Mouse (Mus musculus): ENCODE data around the gene Gimap4. TPM values are rescaled to one million over a fixed set of nuclear protein-coding genes. Genes with fewer than 3 reads are reported as not detected.
A peak's percentile ranks its signal among the peaks of the same experiment; 100 is the strongest.

Gene Gimap4
- polyA plus RNA-seq, 1 experiment: 64.0 TPM

DNA sequence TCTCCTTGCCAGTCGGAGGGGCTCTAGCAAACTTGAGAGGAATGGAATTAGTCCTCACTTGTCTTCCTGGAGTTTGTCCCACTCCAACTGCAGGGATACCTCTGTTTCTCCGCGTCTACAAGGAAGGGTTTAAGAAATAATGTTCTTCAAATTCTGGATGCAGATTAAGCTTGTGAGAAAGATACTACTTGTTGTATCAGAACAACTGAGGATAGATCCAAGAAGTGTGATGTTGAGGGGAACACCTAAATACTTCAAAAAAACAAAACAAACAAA lies 55.4 kb downstream of the Gimap4 start:
- 9% methylated on average over 3 of the region's 3 CpGs for WGBS
- TF ChIP-seq POLR2A (IDR thresholded peaks at IDR 0.05; ENCODE audit: control insufficient read depth, extremely low read depth, insufficient read depth, low read length, poor library complexity): no peak
- no peak for TF ChIP-seq CTCF (IDR thresholded peaks at IDR 0.05; ENCODE audit: borderline replicate concordance, control insufficient read depth, extremely low read depth, insufficient read depth, low read length, poor library complexity)
- Histone ChIP-seq H3K4me1 (replicated peaks; ENCODE audit: control insufficient read depth, insufficient read depth, low read length) (peaks cover 38% of the 10 kb centered on the region), H3K27ac (ENCODE audit: control insufficient read depth, insufficient read depth, low read length) (peak overlapping the region; percentile 99), H3K27me3 (ENCODE audit: control insufficient read depth, insufficient read depth, low read length) (no peaks in the 10 kb centered on the region), H3K36me3 (ENCODE audit: control insufficient read depth, insufficient read depth, low read length) (peaks cover 14% of the 10 kb centered on the region), H3K4me3 (ENCODE audit: control insufficient read depth, insufficient read depth, low read length) (peak overlapping the region; percentile 48)
- DNase-seq: no peak

DNA sequence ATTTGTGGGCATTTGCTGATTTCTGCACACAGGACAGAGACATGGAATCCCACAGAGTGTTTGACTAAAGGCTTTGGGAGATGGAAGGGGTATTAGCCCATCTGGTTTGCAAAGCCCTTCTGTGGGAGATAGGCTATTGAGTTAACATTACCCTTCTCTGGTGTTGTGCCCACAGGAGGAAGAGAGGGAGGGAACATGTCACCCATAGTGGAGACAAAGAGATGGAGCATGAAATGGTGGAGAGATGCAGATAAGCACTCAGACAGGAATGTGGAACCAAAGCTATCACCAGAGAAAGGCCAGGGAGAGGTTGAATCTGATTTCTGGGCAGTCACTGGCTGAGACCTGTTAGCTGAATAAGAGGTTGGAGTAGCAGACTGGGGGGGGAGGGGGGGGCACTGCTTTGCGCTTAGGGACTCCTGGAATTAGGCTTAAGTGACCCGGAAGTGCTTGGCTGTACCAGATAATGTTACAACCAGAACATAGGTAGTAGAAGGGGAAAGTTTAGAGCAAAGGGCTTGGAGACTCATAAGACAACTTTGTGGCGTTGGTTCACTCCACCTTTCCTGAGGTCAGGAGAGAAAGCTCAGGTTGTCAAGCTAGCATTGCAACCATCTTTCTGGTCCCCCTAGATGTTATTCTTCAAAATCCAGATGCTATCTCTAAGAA lies 56.3 kb downstream of the Gimap4 start:
- Histone ChIP-seq H3K27ac (ENCODE audit: control insufficient read depth, insufficient read depth, low read length) (peak overlapping the region; percentile 99), H3K36me3 (ENCODE audit: control insufficient read depth, insufficient read depth, low read length) (peaks cover 14% of the 10 kb centered on the region), H3K4me3 (ENCODE audit: control insufficient read depth, insufficient read depth, low read length) (peak overlapping the region; percentile 98), H3K27me3 (ENCODE audit: control insufficient read depth, insufficient read depth, low read length) (no peaks in the 10 kb centered on the region), H3K4me1 (replicated peaks; ENCODE audit: control insufficient read depth, insufficient read depth, low read length) (peaks cover 40% of the 10 kb centered on the region)
- TF ChIP-seq CTCF (IDR thresholded peaks at IDR 0.05; ENCODE audit: borderline replicate concordance, control insufficient read depth, extremely low read depth, insufficient read depth, low read length, poor library complexity): no peak
- no peak for DNase-seq
- 4% methylated on average over 3 of the region's 3 CpGs for whole genome bisulfite sequencing

DNA sequence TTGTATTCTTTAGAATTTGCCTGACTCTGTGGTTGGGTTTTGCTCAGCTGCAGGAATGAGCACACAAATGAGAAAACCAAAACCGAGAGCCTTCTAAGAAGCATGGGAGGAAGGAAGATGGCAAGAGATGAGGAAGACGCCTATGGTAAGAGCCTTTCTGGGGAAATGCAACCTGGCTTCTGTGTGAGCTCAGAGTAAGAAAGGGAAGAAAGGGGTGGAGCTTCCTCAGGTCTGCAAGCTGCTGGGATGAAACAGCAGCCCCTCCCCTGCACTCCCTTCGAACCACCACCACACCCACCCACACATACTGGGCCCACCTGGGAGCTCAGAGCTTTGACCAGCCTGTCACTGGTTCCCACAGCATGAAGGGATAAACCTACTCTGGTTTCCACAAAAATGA lies 56.9 kb downstream of the Gimap4 start:
- TF ChIP-seq POLR2A (IDR thresholded peaks at IDR 0.05; ENCODE audit: control insufficient read depth, extremely low read depth, insufficient read depth, low read length, poor library complexity) (no peak), CTCF (IDR thresholded peaks at IDR 0.05; ENCODE audit: borderline replicate concordance, control insufficient read depth, extremely low read depth, insufficient read depth, low read length, poor library complexity) (no peak)

More for the DNA sequence above, 56.9 kb downstream of the Gimap4 start:
- Histone ChIP-seq H3K27ac (ENCODE audit: control insufficient read depth, insufficient read depth, low read length) (peak overlapping the region; percentile 99), H3K27me3 (ENCODE audit: control insufficient read depth, insufficient read depth, low read length) (no peaks in the 10 kb centered on the region), H3K4me3 (ENCODE audit: control insufficient read depth, insufficient read depth, low read length) (peak overlapping the region; percentile 98), H3K4me1 (replicated peaks; ENCODE audit: control insufficient read depth, insufficient read depth, low read length) (peaks cover 40% of the 10 kb centered on the region), H3K36me3 (ENCODE audit: control insufficient read depth, insufficient read depth, low read length) (peaks cover 14% of the 10 kb centered on the region)
- 4% methylated on average over 3 of the region's 3 CpGs for WGBS
- DNase-seq: peak; percentile 62

Other genes starting within 250 kb of the Gimap4 start
- 29.4 and 30.2 TPM in 2 replicates for gene Zfp467, start 238.7 kb upstream of the Gimap4 start, polyA plus RNA-seq (2012; rRNA removed)
- 29.3 and 35.4 TPM in 2 replicates for gene Sspo, start 236.3 kb upstream of the Gimap4 start, polyA plus RNA-seq (2012; rRNA removed)
- gene Atp6v0e2, start 146.9 kb upstream of the Gimap4 start, polyA plus RNA-seq (2012; rRNA removed): 3.3 and 4.7 TPM in 2 replicates
- gene Lrrc61, start 129.8 kb upstream of the Gimap4 start, polyA plus RNA-seq (2012; rRNA removed): 41.4 and 58.7 TPM in 2 replicates
- gene Rarres2, start 111.8 kb upstream of the Gimap4 start, polyA plus RNA-seq (2012; rRNA removed): 17.5 and 28.8 TPM in 2 replicates
- gene Gm45021, start 94.9 kb upstream of the Gimap4 start, polyA plus RNA-seq (2012; rRNA removed): not detected in 2 replicates
- gene Repin1, start 90.7 kb upstream of the Gimap4 start, polyA plus RNA-seq (2012; rRNA removed): 35.3 and 40.2 TPM in 2 replicates
- not detected in 2 replicates for gene Gm44965, start 90.6 kb upstream of the Gimap4 start, polyA plus RNA-seq (2012; rRNA removed)
- gene Zfp775, start 82.5 kb upstream of the Gimap4 start, polyA plus RNA-seq (2012; rRNA removed): 8.2 and 10.2 TPM in 2 replicates
- 1.5 and 1.7 TPM in 2 replicates for gene AI854703, start 57.8 kb upstream of the Gimap4 start, polyA plus RNA-seq (2012; rRNA removed)
- gene Gimap8, start 37.3 kb upstream of the Gimap4 start, polyA plus RNA-seq (2012; rRNA removed): 26.6 and 29.8 TPM in 2 replicates
- gene Gimap9, start 8.4 kb upstream of the Gimap4 start, polyA plus RNA-seq (2012; rRNA removed): 42.5 and 49.6 TPM in 2 replicates
- gene Gimap6, start 23.7 kb downstream of the Gimap4 start, polyA plus RNA-seq (2012; rRNA removed): 72.9 and 82.4 TPM in 2 replicates
- 0.36 and 0.88 TPM in 2 replicates for gene Gm28053, start 34.1 kb downstream of the Gimap4 start, polyA plus RNA-seq (2012; rRNA removed)
- gene Gimap7, start 34.1 kb downstream of the Gimap4 start, polyA plus RNA-seq (2012; rRNA removed): 3.8 and 6.3 TPM in 2 replicates
- 94.7 and 98.1 TPM in 2 replicates for gene Gimap1, start 54.5 kb downstream of the Gimap4 start, polyA plus RNA-seq (2012; rRNA removed)
- 34.0 and 35.3 TPM in 2 replicates for gene Gimap5, start 61.6 kb downstream of the Gimap4 start, polyA plus RNA-seq (2012; rRNA removed)
- 48.2 and 61.3 TPM in 2 replicates for gene Gimap3, start 86.3 kb downstream of the Gimap4 start, polyA plus RNA-seq (2012; rRNA removed)
- gene Tmem176a, start 156.4 kb downstream of the Gimap4 start, polyA plus RNA-seq (2012; rRNA removed): 67.0 and 84.8 TPM in 2 replicates
- 206 and 265 TPM in 2 replicates for gene Tmem176b, start 156.9 kb downstream of the Gimap4 start, polyA plus RNA-seq (2012; rRNA removed)
- gene Aoc1, start 188.3 kb downstream of the Gimap4 start, polyA plus RNA-seq (2012; rRNA removed): 10.5 and 11.7 TPM in 2 replicates
- 0.13 TPM in 1 of 2 replicates, not detected in the other for gene 1600015I10Rik, start 245.3 kb downstream of the Gimap4 start, polyA plus RNA-seq (2012; rRNA removed)

Measured in thymus, adult 2 months (tissue).